Mouse (Mus musculus) subcutaneous adipose tissue, adult 2 months (tissue): ENCODE data around the gene Ppp1r10. TPM values are rescaled to one million over a fixed set of nuclear protein-coding genes. Genes with fewer than 3 reads are reported as not detected.

Source experiments
- polyA plus RNA-seq: library from polyadenylated mRNA; depleted of rRNA; stranded (reverse); fragments of >200 nt; gene quantifications from 2 replicates; pipeline ENCODE4 v1.2.3, GENCODE M21; 2012; ENCODE audit warnings: low replicate concordance; rRNA removed

Gene Ppp1r10
- polyA plus RNA-seq: 18.8 and 32.6 TPM in 2 replicates

GRCm38 (mm10) chr17:35916297-35917142, at the start of gene Ppp1r10, which contains the start of gene Mrps18b:
Gene Ppp1r10, plus strand, starts transcription at chr17:35916434.
Gene Mrps18b, minus strand, starts transcription at chr17:35916389.

GRCm38 (mm10) chr17:35879245-35880057, 36.8 kb upstream of the Ppp1r10 start, which contains the start of gene Dhx16:
Gene Dhx16, plus strand, starts transcription at chr17:35879819.

GRCm38 (mm10) chr17:35896781-35897643, 19.2 kb upstream of the Ppp1r10 start, which contains the start of gene 2310061I04Rik:
Gene 2310061I04Rik, minus strand, starts transcription at chr17:35897431.

GRCm38 (mm10) chr17:35909919-35910369, 6.3 kb upstream of the Ppp1r10 start, which contains the start of gene Atat1:
Gene Atat1, minus strand, starts transcription at chr17:35910075.

DNA sequence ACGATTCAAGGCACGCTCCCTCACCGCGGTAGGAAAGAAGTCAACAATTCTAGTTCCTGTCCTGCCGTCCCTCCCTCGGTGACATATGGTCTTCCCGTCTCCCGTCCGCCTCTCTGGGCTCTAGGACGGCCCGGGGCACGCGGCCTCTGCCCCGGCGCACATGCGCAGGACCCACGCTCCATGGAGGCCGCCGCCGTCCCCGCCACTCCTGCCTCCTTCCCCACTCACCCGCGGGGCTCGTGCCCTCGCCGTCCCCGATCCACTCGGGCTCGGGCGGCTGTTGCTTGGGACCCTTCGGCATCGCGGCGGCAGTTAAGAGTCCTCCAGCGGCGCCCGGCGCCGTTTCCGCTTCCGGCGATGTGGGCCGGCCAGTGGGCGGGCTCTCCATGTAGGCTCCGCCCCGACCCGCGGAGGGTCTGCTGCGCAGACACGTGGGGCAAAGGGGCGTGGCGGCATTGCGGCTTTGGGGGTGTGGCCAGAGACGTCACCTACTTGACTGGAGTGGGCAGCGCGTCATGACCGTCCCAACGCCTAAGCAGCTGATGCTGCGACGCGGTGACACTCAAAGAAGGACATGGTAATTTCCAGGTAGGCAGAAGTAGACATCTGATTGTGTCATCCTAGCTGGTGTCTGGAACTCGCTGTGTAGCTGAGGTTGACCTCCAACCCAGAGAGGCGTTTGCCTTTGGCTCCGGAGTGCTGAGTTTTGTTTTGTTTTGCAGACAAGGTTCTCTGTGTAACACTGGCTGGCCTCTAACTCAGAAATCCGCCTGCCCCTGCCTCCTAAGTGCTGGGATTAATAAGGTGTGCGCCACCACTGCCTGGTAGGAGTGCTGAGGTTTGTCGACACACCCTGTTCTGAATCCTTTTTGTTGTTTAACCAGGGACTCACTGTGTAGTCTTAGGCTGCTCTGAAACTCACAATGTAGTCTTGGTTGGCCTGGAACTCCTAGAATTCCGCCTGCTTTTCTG, 53.5 kb downstream of the Ppp1r10 start, which contains the start of gene Abcf1:
Abcf1 (minus strand) TSS at position 344 of the 972 bp plus-strand sequence.

DNA sequence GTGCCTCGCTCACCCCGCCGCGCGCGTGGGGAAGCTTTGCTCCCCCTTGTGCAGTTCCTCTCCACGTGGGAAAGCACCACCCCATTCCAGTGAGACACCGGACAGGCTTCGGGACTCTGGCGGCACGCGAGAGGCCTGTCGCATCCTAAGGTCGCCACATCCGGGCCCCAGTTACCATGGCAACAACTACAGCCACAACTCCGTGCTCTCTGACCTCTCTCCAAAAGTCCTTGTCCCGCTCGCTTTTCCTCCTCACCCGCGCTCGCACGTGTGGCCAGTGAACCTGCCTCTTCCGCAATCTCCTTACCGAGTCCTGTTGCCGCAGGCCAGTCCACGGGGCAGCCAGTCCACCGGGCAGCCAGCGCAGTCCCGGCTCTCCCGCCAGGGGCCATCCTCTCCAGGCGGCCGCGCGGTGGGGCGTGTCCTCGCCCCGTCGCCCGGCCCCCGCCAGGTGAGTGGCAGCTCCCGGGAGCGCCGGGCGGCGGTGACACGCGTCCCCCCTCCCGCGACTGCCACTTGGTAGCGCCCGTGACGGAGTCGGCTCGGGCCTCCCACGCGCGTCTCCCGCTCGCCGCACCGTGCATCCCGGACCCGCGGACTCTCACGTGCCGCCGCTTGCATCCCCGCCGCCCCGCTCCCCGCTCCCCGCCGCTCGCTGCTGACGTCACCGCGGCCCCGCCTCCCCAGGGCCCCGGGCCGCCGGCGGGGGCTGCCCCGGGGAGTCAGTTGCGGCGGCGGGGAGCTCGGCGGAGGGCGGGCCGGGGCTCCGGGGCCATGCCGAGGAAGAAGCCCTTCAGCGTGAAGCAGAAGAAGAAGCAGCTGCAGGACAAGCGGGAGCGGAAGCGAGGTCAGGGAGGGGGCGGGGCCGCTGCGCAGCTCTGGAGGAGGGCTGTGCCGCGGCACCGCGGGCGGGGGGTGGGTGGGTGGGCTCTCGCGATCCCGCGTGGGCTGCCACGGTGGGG, 63.4 kb downstream of the Ppp1r10 start, which contains the start of the genes Gnl1 and Prr3:
Gnl1 (plus strand) TSS at position 451 of the 962 bp plus-strand sequence.
Prr3 (minus strand) TSS at position 836 of the 962 bp plus-strand sequence.

Other genes starting within 250 kb of the Ppp1r10 start
- gene Vars2, start 248.8 kb upstream of the Ppp1r10 start, polyA plus RNA-seq: 21.8 and 47.6 TPM in 2 replicates
- gene Gtf2h4, start 242.7 kb upstream of the Ppp1r10 start, polyA plus RNA-seq: 25.6 and 38.5 TPM in 2 replicates
- 44.4 and 64.0 TPM in 2 replicates for gene Ddr1, start 211.8 kb upstream of the Ppp1r10 start, polyA plus RNA-seq
- gene Ier3, start 94.8 kb upstream of the Ppp1r10 start, polyA plus RNA-seq: 11.6 and 26.3 TPM in 2 replicates
- gene Flot1, start 93.2 kb upstream of the Ppp1r10 start, polyA plus RNA-seq: 74.1 and 117 TPM in 2 replicates
- gene Tubb5, start 78.1 kb upstream of the Ppp1r10 start, polyA plus RNA-seq: 262 and 722 TPM in 2 replicates
- gene Mdc1, start 74.9 kb upstream of the Ppp1r10 start, polyA plus RNA-seq: 6.8 and 17.1 TPM in 2 replicates
- 8.9 and 33.1 TPM in 2 replicates for gene Nrm, start 55.1 kb upstream of the Ppp1r10 start, polyA plus RNA-seq
- 70.8 and 77.1 TPM in 2 replicates for gene Ppp1r18, start 50.8 kb upstream of the Ppp1r10 start, polyA plus RNA-seq
- 59.8 and 74.9 TPM in 2 replicates for gene Dhx16, start 36.6 kb upstream of the Ppp1r10 start, polyA plus RNA-seq
- gene 2310061I04Rik, start 19.0 kb upstream of the Ppp1r10 start, polyA plus RNA-seq: 56.2 and 59.4 TPM in 2 replicates
- gene Atat1, start 6.4 kb upstream of the Ppp1r10 start, polyA plus RNA-seq: 55.6 and 80.0 TPM in 2 replicates
- gene Mrps18b, start within 50 bp of the Ppp1r10 start, polyA plus RNA-seq: 122 and 128 TPM in 2 replicates
- 61.7 and 91.3 TPM in 2 replicates for gene Abcf1, start 53.3 kb downstream of the Ppp1r10 start, polyA plus RNA-seq
- gene Gnl1, start 63.4 kb downstream of the Ppp1r10 start, polyA plus RNA-seq: 23.8 and 31.5 TPM in 2 replicates
- 18.8 and 28.7 TPM in 2 replicates for gene Prr3, start 63.8 kb downstream of the Ppp1r10 start, polyA plus RNA-seq
- gene H2-T24, start 104.1 kb downstream of the Ppp1r10 start, polyA plus RNA-seq: 2.8 and 14.8 TPM in 2 replicates
- 124 and 208 TPM in 2 replicates for gene H2-T23, start 116.4 kb downstream of the Ppp1r10 start, polyA plus RNA-seq
- gene H2-T22, start 126.3 kb downstream of the Ppp1r10 start, polyA plus RNA-seq: 82.2 and 154 TPM in 2 replicates
- 0.14 TPM in 1 of 2 replicates, not detected in the other for gene Gm6034, start 126.5 kb downstream of the Ppp1r10 start, polyA plus RNA-seq
- gene Gm11127, start 141.9 kb downstream of the Ppp1r10 start, polyA plus RNA-seq: 0.21 and 0.52 TPM in 2 replicates
- gene Gm19684, start 205.2 kb downstream of the Ppp1r10 start, polyA plus RNA-seq: 0.33 and 0.83 TPM in 2 replicates
- 0.33 TPM in 1 of 2 replicates, not detected in the other for gene Gm7030, start 213.0 kb downstream of the Ppp1r10 start, polyA plus RNA-seq